Mouse (Mus musculus) cerebral cortex, adult 2 months (tissue): ENCODE data around the gene Kif6.

Source experiments
- whole genome bisulfite sequencing: fragments of 180-500 bp; shearing (Covaris S2); methylation state at CpG from one replicate; pipeline ENCODE4 v1.1.7; 2018; 5-methylcytosine and 5-hydroxymethylcytosine counted together

The Kif6 gene

GRCm38 (mm10) chr17:49788187-49788974 lies 173.4 kb downstream of the Kif6 start:
- WGBS: 78% methylated on average over 7 of the region's 7 CpGs

GRCm38 (mm10) chr17:49791546-49791945 lies 176.6 kb downstream of the Kif6 start:
- WGBS: 95% methylated on average over 5 of the region's 5 CpGs

GRCm38 (mm10) chr17:49792217-49792743 lies 177.3 kb downstream of the Kif6 start:
- 88% methylated on average over 10 of the region's 10 CpGs for WGBS

- WGBS: 96% methylated on average over 1 of the region's 1 CpGs
Measured at GRCm38 (mm10) chr17:49792946-49793345, 178.0 kb downstream of the Kif6 start.

GRCm38 (mm10) chr17:49793965-49794364 lies 179.0 kb downstream of the Kif6 start:
- WGBS: 95% methylated on average over 3 of the region's 3 CpGs

GRCm38 (mm10) chr17:49795241-49795640 lies 180.3 kb downstream of the Kif6 start:
- WGBS: 91% methylated on average over 3 of the region's 3 CpGs

- 92% methylated on average over 3 of the region's 3 CpGs for WGBS
Measured at GRCm38 (mm10) chr17:49796116-49796515, 181.2 kb downstream of the Kif6 start.

GRCm38 (mm10) chr17:49799168-49799567 lies 184.2 kb downstream of the Kif6 start:
- 77% methylated on average over 5 of the region's 5 CpGs for WGBS

- 74% methylated on average over 2 of the region's 2 CpGs for WGBS
Measured at GRCm38 (mm10) chr17:49800157-49800556, 185.2 kb downstream of the Kif6 start.

- WGBS: 90% methylated on average over 4 of the region's 4 CpGs
Measured at GRCm38 (mm10) chr17:49807461-49807860, 192.5 kb downstream of the Kif6 start.

GRCm38 (mm10) chr17:49808712-49809343 lies 193.9 kb downstream of the Kif6 start:
- 83% methylated on average over 6 of the region's 6 CpGs for WGBS

GRCm38 (mm10) chr17:49813893-49814640 lies 199.1 kb downstream of the Kif6 start:
- 87% methylated on average over 5 of the region's 5 CpGs for WGBS

- 39% methylated on average over 5 of the region's 5 CpGs for WGBS
Measured at GRCm38 (mm10) chr17:49816067-49816565, 201.2 kb downstream of the Kif6 start.

GRCm38 (mm10) chr17:49816703-49817102 lies 201.8 kb downstream of the Kif6 start:
- WGBS: 47% methylated on average over 5 of the region's 5 CpGs

- 67% methylated on average over 4 of the region's 4 CpGs for WGBS
Measured at GRCm38 (mm10) chr17:49820203-49820602, 205.3 kb downstream of the Kif6 start.

- 45% methylated on average over 6 of the region's 6 CpGs for WGBS
Measured at GRCm38 (mm10) chr17:49824142-49824840, 209.4 kb downstream of the Kif6 start.

GRCm38 (mm10) chr17:49824841-49825450 lies 210.0 kb downstream of the Kif6 start:
- 84% methylated on average over 7 of the region's 7 CpGs for WGBS

- 57% methylated on average over 5 of the region's 5 CpGs for WGBS
Measured at GRCm38 (mm10) chr17:49825831-49826230, 210.9 kb downstream of the Kif6 start.

- WGBS: 86% methylated on average over 3 of the region's 3 CpGs
Measured at GRCm38 (mm10) chr17:49831745-49832144, 216.8 kb downstream of the Kif6 start.

- 86% methylated on average over 5 of the region's 5 CpGs for WGBS
Measured at GRCm38 (mm10) chr17:49834044-49834545, 219.2 kb downstream of the Kif6 start.

GRCm38 (mm10) chr17:49837417-49837816 lies 222.5 kb downstream of the Kif6 start:
- 46% methylated on average over 5 of the region's 5 CpGs for WGBS
